Mouse (Mus musculus): ENCODE data around the gene 4430402I18Rik. TPM values are rescaled to one million over a fixed set of nuclear protein-coding genes. Genes with fewer than 3 reads are reported as not detected.

Gene 4430402I18Rik
- polyA plus RNA-seq, 2 experiments = 1.5 to 3.1 TPM

DNA sequence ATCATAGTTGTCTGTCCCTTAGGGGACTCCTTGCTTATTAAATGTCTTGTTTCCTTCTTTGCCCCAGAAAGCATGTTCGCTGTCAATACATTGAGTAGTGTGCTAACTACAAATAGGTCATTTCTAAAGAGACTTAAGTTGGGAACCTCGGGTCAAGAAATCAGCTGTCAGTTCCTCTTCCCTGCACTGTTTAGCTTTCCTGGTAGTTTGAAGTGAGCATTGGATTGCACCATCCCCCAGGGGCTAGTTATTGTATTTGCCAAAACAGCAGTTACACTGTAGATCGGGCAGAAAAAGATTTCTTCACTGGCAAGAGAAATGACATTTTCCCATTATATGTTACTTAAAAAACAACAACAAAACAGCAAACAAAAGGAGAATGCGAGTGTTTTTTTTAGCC is 578 bp upstream of the 4430402I18Rik start:
- TF ChIP-seq CTCF (IDR thresholded peaks at IDR 0.05; ENCODE audit: low read depth) (no peak), EP300 (IDR thresholded peaks at IDR 0.05; ENCODE audit: low read depth) (no peak)
- DNase-seq (ENCODE audit: low read depth in 3 of 3, low spot score in 3 of 3) (no peak), ATAC-seq (ENCODE audit: insufficient read depth) (no peak)
- Histone ChIP-seq H3K4me1 (replicated peaks; ENCODE audit: control insufficient read depth in 2 of 2, insufficient read depth in 2 of 2, low read length in 1 of 2) (peaks cover 0 to 5% of the 10 kb centered on the region in 2 experiments; a peak in 3 of 4 replicates), H3K27ac (no peak overlapping the region), H3K27me3 (ENCODE audit: control insufficient read depth, insufficient read depth, low read length) (no peaks in the 10 kb centered on the region), H3K9me3 (ENCODE audit: control insufficient read depth, low read length) (no peaks in the 10 kb centered on the region), H3K4me3 (ENCODE audit: insufficient read depth in 1 of 2, low read depth in 2 of 2, low read length in 2 of 2) (no peak overlapping the region), H3K4me2 (ENCODE audit: low read depth) (no peak overlapping the region), H3K36me3 (replicated peaks; ENCODE audit: control insufficient read depth, insufficient read depth, low read depth) (no peaks in the 10 kb centered on the region), H3K9ac (replicated peaks) (no peak overlapping the region)
- WGBS (ENCODE audit: insufficient replicate concordance) = 52% methylated on average over 4 of the region's 4 CpGs

DNA sequence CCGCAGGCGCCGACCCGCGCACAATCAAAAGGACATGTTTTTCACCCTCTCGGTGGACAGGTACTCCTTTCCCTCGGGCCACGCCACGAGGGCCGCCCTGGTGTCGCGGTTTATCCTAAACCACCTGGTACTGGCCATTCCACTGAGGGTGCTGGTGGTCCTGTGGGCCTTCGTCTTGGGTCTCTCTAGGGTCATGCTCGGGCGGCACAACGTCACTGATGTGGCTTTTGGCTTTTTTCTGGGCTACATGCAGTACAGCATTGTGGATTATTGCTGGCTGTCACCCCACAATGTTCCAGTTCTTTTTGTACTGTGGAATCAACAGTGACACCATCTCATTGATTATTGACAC is 3.1 kb downstream of the 4430402I18Rik start:
- TF ChIP-seq EP300 (IDR thresholded peaks at IDR 0.05; ENCODE audit: low read depth) (no peak), CTCF (IDR thresholded peaks at IDR 0.05; ENCODE audit: low read depth) (no peak)
- Histone ChIP-seq H3K27ac (no peak overlapping the region), H3K36me3 (replicated peaks; ENCODE audit: control insufficient read depth, insufficient read depth, low read depth) (no peaks in the 10 kb centered on the region), H3K4me3 (ENCODE audit: insufficient read depth in 1 of 2, low read depth in 2 of 2, low read length in 2 of 2) (peak overlapping the region; percentile 59 to 74), H3K9me3 (ENCODE audit: control insufficient read depth, low read length) (no peaks in the 10 kb centered on the region), H3K9ac (replicated peaks) (peak overlapping the region; percentile 50), H3K4me1 (replicated peaks; ENCODE audit: control insufficient read depth in 2 of 2, insufficient read depth in 2 of 2, low read length in 1 of 2) (peaks cover 0 to 5% of the 10 kb centered on the region in 2 experiments; a peak in 3 of 4 replicates), H3K4me2 (ENCODE audit: low read depth) (peak overlapping the region; percentile 71), H3K27me3 (ENCODE audit: control insufficient read depth, insufficient read depth, low read length) (no peaks in the 10 kb centered on the region)
- ATAC-seq (ENCODE audit: insufficient read depth) = no peak
- no peak for DNase-seq (ENCODE audit: low read depth in 3 of 3, low spot score in 3 of 3)
- WGBS (ENCODE audit: insufficient replicate concordance) = 10% methylated on average over 16 of the region's 16 CpGs

DNA sequence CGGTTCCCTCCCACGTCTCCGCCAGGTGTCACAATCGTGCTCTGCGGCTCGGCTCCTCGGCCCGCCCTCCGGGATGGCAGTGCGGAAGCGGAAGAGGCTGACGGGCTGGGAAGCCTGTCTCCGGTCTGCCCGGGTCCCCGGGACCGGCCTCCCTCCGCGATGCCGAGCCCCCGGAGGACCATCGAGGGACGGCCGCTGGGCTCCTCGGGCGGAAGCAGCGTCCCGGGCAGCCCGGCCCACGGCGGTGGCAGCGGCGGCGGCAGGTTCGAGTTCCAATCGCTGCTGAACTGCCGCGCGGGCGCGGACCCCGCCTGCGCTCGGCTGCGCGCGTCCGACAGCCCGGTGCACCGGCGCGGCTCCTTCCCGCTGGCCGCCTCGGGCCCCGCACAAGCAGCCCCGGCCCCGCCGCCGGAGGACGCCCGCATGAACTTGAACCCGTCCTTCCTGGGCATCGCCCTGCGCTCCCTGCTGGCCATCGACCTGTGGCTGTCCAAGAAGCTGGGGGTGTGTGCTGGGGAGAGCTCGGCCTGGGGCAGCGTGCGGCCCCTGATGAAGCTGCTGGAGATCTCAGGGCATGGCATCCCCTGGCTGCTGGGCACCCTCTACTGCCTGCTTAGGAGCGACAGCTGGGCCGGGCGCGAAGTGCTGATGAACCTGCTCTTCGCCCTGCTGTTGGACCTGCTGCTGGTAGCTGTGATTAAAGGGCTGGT is 3.6 kb downstream of the 4430402I18Rik start, which contains the start of gene Plpp6:
Plpp6 (plus strand) TSS at position 112 of the 710 bp plus-strand sequence.
- peak; percentile 68 for ATAC-seq (ENCODE audit: insufficient read depth)
- Histone ChIP-seq H3K4me1 (replicated peaks; ENCODE audit: control insufficient read depth in 2 of 2, insufficient read depth in 2 of 2, low read length in 1 of 2) (peaks cover 0 to 5% of the 10 kb centered on the region in 2 experiments; a peak in 3 of 4 replicates), H3K9ac (replicated peaks) (peak within 1 kb of the TSS; percentile 50), H3K4me2 (ENCODE audit: low read depth) (peak within 1 kb of the TSS; percentile 71), H3K27ac (no peak within 1 kb of the TSS), H3K9me3 (ENCODE audit: control insufficient read depth, low read length) (no peaks in the 10 kb centered on the region), H3K27me3 (ENCODE audit: control insufficient read depth, insufficient read depth, low read length) (no peaks in the 10 kb centered on the region), H3K4me3 (ENCODE audit: insufficient read depth in 1 of 2, low read depth in 2 of 2, low read length in 2 of 2) (peak within 1 kb of the TSS; percentile 59 to 74), H3K36me3 (replicated peaks; ENCODE audit: control insufficient read depth, insufficient read depth, low read depth) (no peaks in the 10 kb centered on the region)
- peak; percentile 27 to 40 (median 36) for DNase-seq (ENCODE audit: low read depth in 3 of 3, low spot score in 3 of 3)
- peak; percentile 75 for TF ChIP-seq CTCF (IDR thresholded peaks at IDR 0.05; ENCODE audit: low read depth)
- no peak for TF ChIP-seq EP300 (IDR thresholded peaks at IDR 0.05; ENCODE audit: low read depth)
- WGBS (ENCODE audit: insufficient replicate concordance) = under 1% methylated on average over 73 of the region's 73 CpGs

DNA sequence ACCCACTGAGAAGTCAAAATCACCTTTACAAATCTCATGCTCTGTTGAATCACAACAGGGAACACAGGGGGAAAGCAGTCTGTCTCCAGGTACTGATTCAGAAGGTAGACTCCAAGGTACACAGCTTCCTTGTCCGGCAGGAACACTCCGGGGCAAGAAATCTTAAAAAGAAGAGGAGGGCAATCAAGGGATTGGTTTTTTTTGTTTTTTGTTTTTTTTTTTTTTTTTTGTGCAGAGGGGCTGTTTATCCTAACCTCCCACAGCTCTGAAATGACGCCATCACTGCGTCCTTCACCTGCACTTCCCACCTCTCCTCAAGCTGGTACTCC is 4.1 kb downstream of the 4430402I18Rik start:
- no peak for TF ChIP-seq EP300 (IDR thresholded peaks at IDR 0.05; ENCODE audit: low read depth)
- Histone ChIP-seq H3K27ac (no peak overlapping the region), H3K4me3 (ENCODE audit: insufficient read depth in 1 of 2, low read depth in 2 of 2, low read length in 2 of 2) (peak overlapping the region; percentile 59 to 74), H3K9ac (replicated peaks) (no peak overlapping the region; the same call in 1 of the 2 replicates), H3K9me3 (ENCODE audit: control insufficient read depth, low read length) (no peaks in the 10 kb centered on the region), H3K4me2 (ENCODE audit: low read depth) (peak overlapping the region; percentile 71), H3K36me3 (replicated peaks; ENCODE audit: control insufficient read depth, insufficient read depth, low read depth) (no peaks in the 10 kb centered on the region), H3K4me1 (replicated peaks; ENCODE audit: control insufficient read depth in 2 of 2, insufficient read depth in 2 of 2, low read length in 1 of 2) (peaks cover 0 to 5% of the 10 kb centered on the region in 2 experiments; a peak in 3 of 4 replicates), H3K27me3 (ENCODE audit: control insufficient read depth, insufficient read depth, low read length) (no peaks in the 10 kb centered on the region)
- ATAC-seq (ENCODE audit: insufficient read depth) (no peak), DNase-seq (ENCODE audit: low read depth in 3 of 3, low spot score in 3 of 3) (no peak)
- 9% methylated on average over 4 of the region's 4 CpGs for WGBS (ENCODE audit: insufficient replicate concordance)

DNA sequence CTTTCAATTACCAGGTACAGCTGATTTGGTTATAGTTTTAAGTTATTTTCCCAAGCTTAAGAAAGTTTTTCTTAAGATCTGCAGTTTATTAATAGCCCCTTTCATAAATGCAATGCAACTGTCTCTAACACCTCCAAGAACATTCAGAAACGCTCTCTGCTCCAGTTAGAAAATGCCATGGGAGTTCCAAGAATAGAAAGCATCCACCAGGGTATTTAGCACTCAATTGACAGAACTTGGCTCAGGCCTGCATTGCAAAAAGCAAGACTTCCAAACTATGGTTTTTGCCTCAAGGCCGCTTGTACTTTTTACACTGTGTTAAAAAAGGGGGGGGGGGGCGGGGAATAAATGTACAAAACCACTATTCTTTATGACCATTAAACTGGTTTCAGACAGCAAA is 4.5 kb downstream of the 4430402I18Rik start:
- peaks cover 0 to 5% of the 10 kb centered on the region in 2 experiments; a peak in 3 of 4 replicates for H3K4me1 ChIP-seq (replicated peaks; ENCODE audit: control insufficient read depth in 2 of 2, insufficient read depth in 2 of 2, low read length in 1 of 2)
- no peaks in the 10 kb centered on the region for H3K9me3 ChIP-seq (ENCODE audit: control insufficient read depth, low read length)
- WGBS (ENCODE audit: insufficient replicate concordance) = 46% methylated on average over 3 of the region's 3 CpGs
- no peak overlapping the region for H3K27ac ChIP-seq
- no peak for DNase-seq (ENCODE audit: low read depth in 3 of 3, low spot score in 3 of 3)
- H3K27me3 ChIP-seq (ENCODE audit: control insufficient read depth, insufficient read depth, low read length) = no peaks in the 10 kb centered on the region
- no peak overlapping the region for H3K4me3 ChIP-seq (ENCODE audit: insufficient read depth in 1 of 2, low read depth in 2 of 2, low read length in 2 of 2)
- no peak for ATAC-seq (ENCODE audit: insufficient read depth)
- H3K9ac ChIP-seq (replicated peaks) = no peak overlapping the region
- no peaks in the 10 kb centered on the region for H3K36me3 ChIP-seq (replicated peaks; ENCODE audit: control insufficient read depth, insufficient read depth, low read depth)
- peak overlapping the region; percentile 71; the same call in 1 of the 2 replicates for H3K4me2 ChIP-seq (ENCODE audit: low read depth)
- no peak for TF ChIP-seq CTCF (IDR thresholded peaks at IDR 0.05; ENCODE audit: low read depth)

Measured in liver, embryonic 14.5 days (tissue).